Mouse (Mus musculus) CH12.LX (cell line): Measurements from ENCODE around the gene Parp1.

Experiments
- CHD1 ChIP-seq: IDR thresholded peaks from 2 replicates; pipeline ENCODE4 v1.6.1; 2012; ENCODE audit warnings: low read depth, low read length, improper control_type of control experiment, inconsistent platforms
- CTCF ChIP-seq, 2 experiments: IDR thresholded peaks in 1 of 2; conservative IDR thresholded peaks in 1 of 2; 2 replicates each; pipeline ENCODE4 v1.5.1; 2011 to 2012; ENCODE audit warnings: low read depth in 2 of 2, low read length in 2 of 2, improper control_type of control experiment in 1 of 2, inconsistent platforms in 1 of 2, mild to moderate bottlenecking in 1 of 2, moderate library complexity in 1 of 2
- EP300 ChIP-seq: IDR thresholded peaks from 2 replicates; pipeline ENCODE4 v1.6.1; 2011; ENCODE audit warnings: low read length, improper control_type of control experiment
- NELFE ChIP-seq: IDR thresholded peaks from 2 replicates; pipeline ENCODE4 v1.6.1; 2011; ENCODE audit warnings: low read depth, low read length, improper control_type of control experiment
- NRF1 ChIP-seq: IDR thresholded peaks from 2 replicates; pipeline ENCODE4 v1.6.1; 2014; ENCODE audit warnings: low read depth, mild to moderate bottlenecking, inconsistent platforms, low read length, improper control_type of control experiment, moderate library complexity
- POLR2A ChIP-seq: IDR thresholded peaks from 2 replicates; pipeline ENCODE4 v1.6.1; 2011; ENCODE audit warnings: low read depth, mild to moderate bottlenecking, improper control_type of control experiment, low read length
- TBP ChIP-seq: conservative IDR thresholded peaks from 2 replicates; pipeline ENCODE4 v1.6.1; 2011; ENCODE audit warnings: low read depth, low read length, improper control_type of control experiment
- TCF12 ChIP-seq: IDR thresholded peaks from 2 replicates; pipeline ENCODE4 v1.6.1; 2014; ENCODE audit warnings: low read depth, mild to moderate bottlenecking, inconsistent platforms, low read length, improper control_type of control experiment
- USF2 ChIP-seq: conservative IDR thresholded peaks from 2 replicates; pipeline ENCODE4 v1.6.1; 2011; ENCODE audit warnings: low read depth, low read length, improper control_type of control experiment
- ZC3H11A ChIP-seq: IDR thresholded peaks from 2 replicates; pipeline ENCODE4 v1.6.1; 2012; ENCODE audit warnings: low read depth, mild to moderate bottlenecking, inconsistent platforms, low read length, improper control_type of control experiment
- ZKSCAN1 ChIP-seq: IDR thresholded peaks from 2 replicates; pipeline ENCODE4 v1.6.1; 2012; ENCODE audit warnings: low read depth, inconsistent platforms, low read length, improper control_type of control experiment, borderline replicate concordance
- ZNF384 ChIP-seq: IDR thresholded peaks from 2 replicates; pipeline ENCODE4 v1.6.1; 2012; ENCODE audit warnings: low read depth, low read length, improper control_type of control experiment, inconsistent platforms

GRCm38 (mm10) chr1:180546798-180547750, 21.6 kb upstream of the Parp1 start:
- TF ChIP-seq EP300 (peak; percentile 61; the same call in 1 of the 2 replicates), POLR2A (no peak), CTCF (conservative IDR thresholded peaks at IDR 0.05 in 1 of 2, IDR thresholded peaks at IDR 0.05 in 1 of 2; ENCODE audit: low read depth in 2 of 2, low read length in 2 of 2) (no peak), TBP (no peak), NRF1 (no peak), ZC3H11A (no peak), TCF12 (no peak), USF2 (no peak), NELFE (no peak), ZKSCAN1 (no peak), CHD1 (no peak), ZNF384 (no peak)
